In the genomic region with DNA sequence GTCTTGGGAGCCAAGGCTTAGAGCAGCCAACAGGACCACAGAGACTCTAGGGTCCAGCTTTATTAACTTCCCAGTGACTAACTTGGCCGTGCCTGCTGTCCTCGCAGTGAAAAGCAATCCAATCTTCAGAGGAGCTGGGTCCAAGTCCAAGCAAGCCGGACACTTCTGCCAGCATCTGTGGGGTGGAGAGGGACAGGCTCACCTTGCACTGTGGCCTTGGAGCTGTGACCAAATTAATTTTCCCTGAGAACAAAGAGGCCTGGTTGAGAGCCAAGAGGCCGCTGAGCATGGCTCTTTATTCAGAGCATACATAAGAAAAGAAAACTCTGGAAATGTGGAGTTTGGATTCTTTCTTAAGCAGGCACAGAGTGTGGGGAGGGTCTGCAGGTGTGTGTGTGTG, we compare ENCODE assay signal across 17 mouse cellular contexts.
DNase-seq lines count a peak whose midpoint lies in the region; ATAC-seq lines count a peak whose summit lies in the region.
"Had no signal": no experiment of that assay in that cellular context is flagged by ENCODE, and none has a peak within 500 bp of the region (broad histone marks: within the 10 kb centered on the region; RNA-seq: fewer than 3 reads in every experiment).

No protein-coding gene starts in this region.

- H3K4me1 ChIP-seq in heart, embryonic 12.5 days (replicated peaks), result no peaks in the 10 kb centered on the region
- no peaks in the 10 kb centered on the region for H3K4me1 ChIP-seq in kidney, embryonic 14.5 days (ENCODE audit: control insufficient read depth, insufficient read depth, low read length)

- H3K27me3 ChIP-seq in heart, embryonic 12.5 days (replicated peaks), result no peaks in the 10 kb centered on the region
- H3K27me3 ChIP-seq in kidney, embryonic 14.5 days (ENCODE audit: control insufficient read depth, insufficient read depth, low read length), result no peaks in the 10 kb centered on the region
- H3K27me3 ChIP-seq: kidney, embryonic 15.5 days had no signal

- WGBS in heart, embryonic 12.5 days, result 86% methylated on average over 4 of the region's 4 CpGs
- WGBS in kidney, embryonic 14.5 days, result 79% methylated on average over 4 of the region's 4 CpGs

- peak; percentile 42 to 67 for DNase-seq in adrenal gland, adult (ENCODE audit: inconsistent age in 2 of 2, low spot score in 1 of 2)
- no peak for DNase-seq in adrenal gland, postnatal 4 days (ENCODE audit: low spot score in 2 of 2)
- DNase-seq in heart, adult 18-20 months, result peak; percentile 44 to 66
- peak; percentile 7 for DNase-seq in kidney, adult 11 months
- DNase-seq in brain, adult 2 months (ENCODE audit: low read depth, low spot score), result peak; percentile 22
- DNase-seq in spleen, postnatal 36 days (ENCODE audit: low spot score in 2 of 2), result no peak
- DNase-seq: lung, adult 18-20 months; lung, postnatal 36 days; right cerebral cortex, postnatal 25 days had no signal

- H3K4me3 ChIP-seq in heart, embryonic 12.5 days, result no peak overlapping the region
- no peak overlapping the region for H3K4me3 ChIP-seq in kidney, embryonic 14.5 days (ENCODE audit: low read length)
- H3K4me3 ChIP-seq: forebrain, embryonic 12.5 days; kidney, embryonic 15.5 days; midbrain, embryonic 10.5 days had no signal

- H3K36me3 ChIP-seq in heart, embryonic 12.5 days, result no peaks in the 10 kb centered on the region
- no peaks in the 10 kb centered on the region for H3K36me3 ChIP-seq in kidney, embryonic 14.5 days (ENCODE audit: control insufficient read depth, insufficient read depth, low read length)
- H3K36me3 ChIP-seq: forebrain, embryonic 12.5 days; G1E; kidney, embryonic 15.5 days; midbrain, embryonic 10.5 days had no signal

- H3K9ac ChIP-seq in heart, embryonic 12.5 days, result no peak overlapping the region
- no peak overlapping the region for H3K9ac ChIP-seq in kidney, embryonic 14.5 days (ENCODE audit: low read depth, low read length)
- H3K9ac ChIP-seq: forebrain, embryonic 12.5 days; kidney, embryonic 15.5 days had no signal

- H3K27ac ChIP-seq in heart, embryonic 12.5 days (ENCODE audit: poor library complexity, severe bottlenecking), result no peak overlapping the region
- no peak overlapping the region for H3K27ac ChIP-seq in kidney, embryonic 14.5 days (ENCODE audit: low read depth, low read length)
- H3K27ac ChIP-seq: forebrain, embryonic 12.5 days; kidney, embryonic 15.5 days; midbrain, embryonic 10.5 days; stomach, postnatal 0 days had no signal

- no peak for ATAC-seq in heart, embryonic 12.5 days (ENCODE audit: insufficient number of reproducible peaks, low FRiP score)
- ATAC-seq in kidney, embryonic 14.5 days (ENCODE audit: low FRiP score, low TSS enrichment), result no peak
- ATAC-seq: CD4-positive, CD25-positive, alpha-beta regulatory T cell, adult 4 months had no signal

- H3K4me2 ChIP-seq in heart, embryonic 12.5 days, result no peak overlapping the region
- no peak overlapping the region for H3K4me2 ChIP-seq in kidney, embryonic 14.5 days (replicated peaks; ENCODE audit: low read depth, low read length)
- H3K4me2 ChIP-seq: forebrain, embryonic 12.5 days; kidney, embryonic 15.5 days had no signal

- no peaks in the 10 kb centered on the region for H3K9me3 ChIP-seq in heart, embryonic 12.5 days (replicated peaks)
- no peaks in the 10 kb centered on the region for H3K9me3 ChIP-seq in kidney, embryonic 14.5 days (ENCODE audit: control insufficient read depth, low read length)
- H3K9me3 ChIP-seq: forebrain, embryonic 12.5 days; kidney, embryonic 15.5 days; midbrain, embryonic 10.5 days had no signal

Comparison
In these comparisons a context has a peak if more than half of its experiments do, and no peak if none do; other contexts are left out.
1. DNase-seq: peak in adrenal gland, adult (2 of 2), heart, adult 18-20 months (2 of 2), kidney, adult 11 months (single experiment) and brain, adult 2 months (single experiment); none in adrenal gland, postnatal 4 days (0 of 2) and spleen, postnatal 36 days (0 of 2).